Mouse (Mus musculus) liver (tissue): Measurements from ENCODE around the gene Hspb1.

Source experiments
- DNase-seq: peaks from one replicate; pipeline ENCODE4 v3.0.0-alpha.2; 2020; ENCODE audit warnings: mixed read lengths

The Hspb1 gene

GRCm38 (mm10) chr5:135888405-135889215, 891 bp downstream of the Hspb1 start:
- DNase-seq: no peak

- no peak for DNase-seq
Measured at GRCm38 (mm10) chr5:135890323-135890722, 2.6 kb downstream of the Hspb1 start.

- DNase-seq: no peak
Measured at GRCm38 (mm10) chr5:135890920-135891319, 3.2 kb downstream of the Hspb1 start.

GRCm38 (mm10) chr5:135892589-135893351, 5.1 kb downstream of the Hspb1 start:
- DNase-seq: no peak

- DNase-seq: no peak
Measured at GRCm38 (mm10) chr5:135894958-135895357, 7.2 kb downstream of the Hspb1 start.

GRCm38 (mm10) chr5:135898028-135898427, 10.3 kb downstream of the Hspb1 start:
- DNase-seq: peak; percentile 67

GRCm38 (mm10) chr5:135898995-135899394, 11.3 kb downstream of the Hspb1 start:
- DNase-seq: no peak

GRCm38 (mm10) chr5:135899833-135900232, 12.1 kb downstream of the Hspb1 start:
- no peak for DNase-seq

GRCm38 (mm10) chr5:135900701-135901100, 13.0 kb downstream of the Hspb1 start:
- DNase-seq: no peak

GRCm38 (mm10) chr5:135901354-135902095, 13.8 kb downstream of the Hspb1 start:
- peak; percentile 69 for DNase-seq

GRCm38 (mm10) chr5:135903058-135903457, 15.3 kb downstream of the Hspb1 start:
- DNase-seq: no peak

GRCm38 (mm10) chr5:135903551-135904151, 15.9 kb downstream of the Hspb1 start:
- peak; percentile 82 for DNase-seq

- DNase-seq: no peak
Measured at GRCm38 (mm10) chr5:135904259-135904658, 16.5 kb downstream of the Hspb1 start.

GRCm38 (mm10) chr5:135905320-135906225, 17.9 kb downstream of the Hspb1 start:
- DNase-seq: no peak

- no peak for DNase-seq
Measured at GRCm38 (mm10) chr5:135906846-135907245, 19.1 kb downstream of the Hspb1 start.

- DNase-seq: peak; percentile 24
Measured at GRCm38 (mm10) chr5:135907256-135907655, 19.5 kb downstream of the Hspb1 start.

- DNase-seq: no peak
Measured at GRCm38 (mm10) chr5:135908185-135908584, 20.5 kb downstream of the Hspb1 start.

GRCm38 (mm10) chr5:135908989-135909388, 21.3 kb downstream of the Hspb1 start:
- no peak for DNase-seq

GRCm38 (mm10) chr5:135909646-135910045, 21.9 kb downstream of the Hspb1 start:
- DNase-seq: no peak

- no peak for DNase-seq
Measured at GRCm38 (mm10) chr5:135910813-135911212, 23.1 kb downstream of the Hspb1 start.

- DNase-seq: no peak
Measured at GRCm38 (mm10) chr5:135911633-135912220, 24.0 kb downstream of the Hspb1 start.
